Mouse (Mus musculus): ENCODE results near the gene Zmiz1.

Zmiz1 gene

GRCm38 (mm10) chr14:25549871-25550840 is 91.2 kb downstream of the Zmiz1 start:
- in situ Hi-C loops (cut with MboI, MseI), result loop anchor here in 1 of 2 experiments (25.0 kb wide), 1 partner anchor 913 kb away; no protein-coding TSS in a partner anchor

GRCm38 (mm10) chr14:25551731-25552130 is 92.7 kb downstream of the Zmiz1 start:
- in situ Hi-C loops (cut with MboI, MseI), result loop anchor here in 1 of 2 experiments (25.0 kb wide), 1 partner anchor 914 kb away; no protein-coding TSS in a partner anchor

GRCm38 (mm10) chr14:25553382-25553781 is 94.4 kb downstream of the Zmiz1 start:
- in situ Hi-C loops (cut with MboI, MseI), result loop anchor here in 1 of 2 experiments (25.0 kb wide), 1 partner anchor 916 kb away; no protein-coding TSS in a partner anchor

GRCm38 (mm10) chr14:25554781-25555180 is 95.8 kb downstream of the Zmiz1 start:
- in situ Hi-C loops (cut with MboI, MseI), result loop anchor here in 1 of 2 experiments (25.0 kb wide), 1 partner anchor 917 kb away; no protein-coding TSS in a partner anchor

GRCm38 (mm10) chr14:25555291-25555781 is 96.4 kb downstream of the Zmiz1 start:
- in situ Hi-C loops (cut with MboI, MseI), result loop anchor here in 1 of 2 experiments (25.0 kb wide), 1 partner anchor 918 kb away; no protein-coding TSS in a partner anchor

- in situ Hi-C loops (cut with MboI, MseI), result loop anchor here in 1 of 2 experiments (25.0 kb wide), 1 partner anchor 919 kb away; no protein-coding TSS in a partner anchor
Measured at GRCm38 (mm10) chr14:25555848-25556247, 96.9 kb downstream of the Zmiz1 start.

- in situ Hi-C loops (cut with MboI, MseI), result loop anchor here in 1 of 2 experiments (25.0 kb wide), 1 partner anchor 920 kb away; no protein-coding TSS in a partner anchor
Measured at GRCm38 (mm10) chr14:25557014-25557413, 98.0 kb downstream of the Zmiz1 start.

GRCm38 (mm10) chr14:25558479-25558878 is 99.5 kb downstream of the Zmiz1 start:
- in situ Hi-C loops (cut with MboI, MseI), result loop anchor here in 1 of 2 experiments (25.0 kb wide), 1 partner anchor 921 kb away; no protein-coding TSS in a partner anchor

GRCm38 (mm10) chr14:25559907-25560306 is 100.9 kb downstream of the Zmiz1 start:
- in situ Hi-C loops (cut with MboI, MseI), result loop anchor here (5.0 to 25.0 kb wide), 3 partner anchors 98 to 923 kb away; partner anchors contain the start of gene Zmiz1 (in 1 of the 2)

- in situ Hi-C loops (cut with MboI, MseI), result loop anchor here (5.0 to 25.0 kb wide), 3 partner anchors 99 to 924 kb away; partner anchors contain the start of gene Zmiz1 (in 1 of the 2)
Measured at GRCm38 (mm10) chr14:25560841-25561240, 101.9 kb downstream of the Zmiz1 start.

GRCm38 (mm10) chr14:25561716-25562115 is 102.7 kb downstream of the Zmiz1 start:
- in situ Hi-C loops (cut with MboI, MseI), result loop anchor here (5.0 to 25.0 kb wide), 3 partner anchors 99 to 924 kb away; partner anchors contain the start of gene Zmiz1 (in 1 of the 2)

GRCm38 (mm10) chr14:25562447-25562846 is 103.5 kb downstream of the Zmiz1 start:
- in situ Hi-C loops (cut with MboI, MseI), result loop anchor here (5.0 to 25.0 kb wide), 3 partner anchors 100 to 925 kb away; partner anchors contain the start of gene Zmiz1 (in 1 of the 2)

GRCm38 (mm10) chr14:25562909-25563308 is 103.9 kb downstream of the Zmiz1 start:
- in situ Hi-C loops (cut with MboI, MseI), result loop anchor here (5.0 to 25.0 kb wide), 3 partner anchors 101 to 926 kb away; partner anchors contain the start of gene Zmiz1 (in 1 of the 2)

GRCm38 (mm10) chr14:25564577-25564976 is 105.6 kb downstream of the Zmiz1 start:
- in situ Hi-C loops (cut with MboI, MseI), result loop anchor here (5.0 to 25.0 kb wide), 3 partner anchors 102 to 927 kb away; partner anchors contain the start of gene Zmiz1 (in 1 of the 2)

- in situ Hi-C loops (cut with MboI, MseI), result loop anchor here (5.0 to 25.0 kb wide), 4 partner anchors 111 to 928 kb away; partner anchors contain the start of gene Zmiz1 (in 1 of the 2)
Measured at GRCm38 (mm10) chr14:25565344-25566088, 106.5 kb downstream of the Zmiz1 start.

- in situ Hi-C loops (cut with MboI, MseI), result loop anchor here (5.0 to 25.0 kb wide), 4 partner anchors 112 to 930 kb away; partner anchors contain the start of gene Zmiz1 (in 1 of the 2)
Measured at GRCm38 (mm10) chr14:25567245-25567644, 108.3 kb downstream of the Zmiz1 start.

GRCm38 (mm10) chr14:25567837-25568236 is 108.9 kb downstream of the Zmiz1 start:
- in situ Hi-C loops (cut with MboI, MseI), result loop anchor here (5.0 to 25.0 kb wide), 4 partner anchors 113 to 931 kb away; partner anchors contain the start of gene Zmiz1 (in 1 of the 2)

GRCm38 (mm10) chr14:25574047-25574870 is 115.3 kb downstream of the Zmiz1 start:
- in situ Hi-C loops (cut with MboI, MseI), result loop anchor here in 1 of 2 experiments (25.0 kb wide), 1 partner anchor 937 kb away; no protein-coding TSS in a partner anchor

GRCm38 (mm10) chr14:25576642-25577041 is 117.7 kb downstream of the Zmiz1 start:
- in situ Hi-C loops (cut with MboI, MseI), result no loop called here
